Mouse (Mus musculus) intestine, embryonic 15.5 days (tissue): Measurements from ENCODE around the gene Slc43a3. TPM values are rescaled to one million over a fixed set of nuclear protein-coding genes. Genes with fewer than 3 reads are reported as not detected.

Source experiments
- ATAC-seq: fragments of 200-750 bp; cut with Nextera tagmentation; 2 replicates; pipeline ENCODE4 v1.8.0; 2017; ENCODE audit warnings: moderate TSS enrichment, moderate library complexity
- H3K27ac ChIP-seq: fragments of 300-500 bp; sonication (generic); 2 replicates; pipeline ENCODE4 v1.5.1; 2015; ENCODE audit warnings: mild to moderate bottlenecking, inconsistent platforms
- H3K27me3 ChIP-seq: fragments of 300-500 bp; sonication (generic); replicated peaks from 2 replicates; pipeline ENCODE4 v1.6.1; 2015; ENCODE audit warnings: inconsistent platforms
- H3K36me3 ChIP-seq: fragments of 300-500 bp; sonication (generic); 2 replicates; pipeline ENCODE4 v1.6.1; 2015; ENCODE audit warnings: inconsistent platforms
- H3K4me1 ChIP-seq: fragments of 300-500 bp; sonication (generic); replicated peaks from 2 replicates; pipeline ENCODE4 v1.6.1; 2015; ENCODE audit warnings: inconsistent platforms
- H3K4me2 ChIP-seq: fragments of 300-500 bp; sonication (generic); replicated peaks from 2 replicates; pipeline ENCODE4 v1.6.1; 2015; ENCODE audit warnings: mild to moderate bottlenecking, inconsistent platforms
- H3K4me3 ChIP-seq: fragments of 300-500 bp; sonication (generic); replicated peaks from 2 replicates; pipeline ENCODE4 v1.5.1; 2015; ENCODE audit warnings: inconsistent platforms
- H3K9ac ChIP-seq: fragments of 300-500 bp; sonication (generic); 2 replicates; pipeline ENCODE4 v1.6.1; 2015; ENCODE audit warnings: inconsistent platforms
- H3K9me3 ChIP-seq: fragments of 300-500 bp; sonication (generic); 2 replicates; pipeline ENCODE4 v1.6.1; 2016; ENCODE audit warnings: inconsistent platforms
- WGBS: fragments of 180-500 bp; shearing (Covaris S2); methylation state at CpG from one replicate; pipeline ENCODE4 v1.1.7; 2015; 5-methylcytosine and 5-hydroxymethylcytosine counted together
- polyA plus RNA-seq: library from polyadenylated mRNA; unstranded; fragments of >200 nt; fragmentation: Nextera tagmentation; extraction: Ambion mirVana; gene quantifications from 2 replicates; pipeline ENCODE4 v1.2.1, GENCODE M21; 2015

Gene Slc43a3
- polyA plus RNA-seq, 1 experiment from 2014 or later = 48.2 TPM

GRCm38 (mm10) chr2:84939306-84939705 is 2.9 kb downstream of the Slc43a3 start:
- 88% methylated on average over 3 of the region's 3 CpGs for WGBS
- no peak overlapping the region for H3K9ac ChIP-seq
- peaks cover 19% of the 10 kb centered on the region for H3K4me1 ChIP-seq
- H3K36me3 ChIP-seq = 0 out of 2 replicates have a peak, but pooled peaks cover 2% of the 10 kb centered on the region
- no peak for ATAC-seq
- no peak overlapping the region for H3K27ac ChIP-seq
- no peak overlapping the region for H3K4me3 ChIP-seq
- no peak overlapping the region for H3K4me2 ChIP-seq
- H3K27me3 ChIP-seq = no peaks in the 10 kb centered on the region
- H3K9me3 ChIP-seq = no peaks in the 10 kb centered on the region

GRCm38 (mm10) chr2:84939711-84940110 is 3.3 kb downstream of the Slc43a3 start:
- Histone ChIP-seq H3K36me3 (0 out of 2 replicates have a peak, but pooled peaks cover 2% of the 10 kb centered on the region), H3K4me3 (no peak overlapping the region), H3K9ac (no peak overlapping the region), H3K4me1 (peaks cover 19% of the 10 kb centered on the region), H3K4me2 (no peak overlapping the region), H3K27me3 (no peaks in the 10 kb centered on the region), H3K27ac (no peak overlapping the region), H3K9me3 (no peaks in the 10 kb centered on the region)
- ATAC-seq = no peak
- WGBS = 94% methylated on average over 6 of the region's 6 CpGs

DNA sequence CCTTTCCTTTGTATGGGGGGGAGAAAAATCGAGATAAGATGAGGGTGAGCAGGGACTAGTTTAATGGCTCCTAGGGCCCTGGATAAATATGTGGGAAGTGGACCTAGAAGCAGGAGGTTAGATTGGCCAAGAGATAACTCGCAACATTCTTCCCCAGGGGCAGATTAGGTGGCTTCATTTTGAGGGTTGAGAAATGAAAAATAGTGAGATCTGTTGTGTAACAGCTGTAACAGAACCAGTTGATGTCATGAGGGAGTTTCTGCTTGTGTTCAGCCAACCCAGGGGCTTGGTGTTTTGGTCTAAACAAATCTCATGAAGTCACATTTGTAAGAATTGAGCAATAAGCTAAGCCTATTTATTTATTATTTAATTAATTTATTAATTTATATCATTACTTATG is 5.0 kb downstream of the Slc43a3 start:
- 86% methylated on average over 2 of the region's 2 CpGs for WGBS
- no peaks in the 10 kb centered on the region for H3K9me3 ChIP-seq
- no peak for ATAC-seq
- 0 out of 2 replicates have a peak, but pooled peaks cover 2% of the 10 kb centered on the region for H3K36me3 ChIP-seq
- no peak overlapping the region for H3K27ac ChIP-seq
- no peak overlapping the region for H3K4me3 ChIP-seq
- H3K4me2 ChIP-seq = no peak overlapping the region
- H3K27me3 ChIP-seq = no peaks in the 10 kb centered on the region
- peaks cover 19% of the 10 kb centered on the region for H3K4me1 ChIP-seq
- H3K9ac ChIP-seq = no peak overlapping the region

GRCm38 (mm10) chr2:84941795-84942194 is 5.4 kb downstream of the Slc43a3 start:
- Histone ChIP-seq H3K36me3 (0 out of 2 replicates have a peak, but pooled peaks cover 2% of the 10 kb centered on the region), H3K27ac (no peak overlapping the region), H3K27me3 (no peaks in the 10 kb centered on the region), H3K4me3 (no peak overlapping the region), H3K4me2 (no peak overlapping the region), H3K4me1 (peaks cover 19% of the 10 kb centered on the region), H3K9me3 (no peaks in the 10 kb centered on the region), H3K9ac (no peak overlapping the region)
- ATAC-seq = no peak
- 92% methylated on average over 4 of the region's 4 CpGs for WGBS

GRCm38 (mm10) chr2:84947154-84947771 is 10.9 kb downstream of the Slc43a3 start:
- 89% methylated on average over 3 of the region's 3 CpGs for WGBS
- Histone ChIP-seq H3K36me3 (peaks cover 12% of the 10 kb centered on the region; the same call in 1 of the 2 replicates), H3K4me3 (no peak overlapping the region), H3K9me3 (no peaks in the 10 kb centered on the region), H3K27me3 (no peaks in the 10 kb centered on the region), H3K27ac (no peak overlapping the region), H3K4me2 (no peak overlapping the region), H3K9ac (no peak overlapping the region), H3K4me1 (no peaks in the 10 kb centered on the region)
- ATAC-seq = no peak

GRCm38 (mm10) chr2:84948252-84948651 is 11.9 kb downstream of the Slc43a3 start:
- H3K4me1 ChIP-seq = no peaks in the 10 kb centered on the region
- H3K27me3 ChIP-seq = no peaks in the 10 kb centered on the region
- no peaks in the 10 kb centered on the region for H3K9me3 ChIP-seq
- no peak overlapping the region for H3K9ac ChIP-seq
- WGBS = 96% methylated on average over 7 of the region's 7 CpGs
- H3K36me3 ChIP-seq = peaks cover 12% of the 10 kb centered on the region; the same call in 1 of the 2 replicates
- H3K4me2 ChIP-seq = no peak overlapping the region
- no peak for ATAC-seq
- no peak overlapping the region for H3K4me3 ChIP-seq
- H3K27ac ChIP-seq = no peak overlapping the region

DNA sequence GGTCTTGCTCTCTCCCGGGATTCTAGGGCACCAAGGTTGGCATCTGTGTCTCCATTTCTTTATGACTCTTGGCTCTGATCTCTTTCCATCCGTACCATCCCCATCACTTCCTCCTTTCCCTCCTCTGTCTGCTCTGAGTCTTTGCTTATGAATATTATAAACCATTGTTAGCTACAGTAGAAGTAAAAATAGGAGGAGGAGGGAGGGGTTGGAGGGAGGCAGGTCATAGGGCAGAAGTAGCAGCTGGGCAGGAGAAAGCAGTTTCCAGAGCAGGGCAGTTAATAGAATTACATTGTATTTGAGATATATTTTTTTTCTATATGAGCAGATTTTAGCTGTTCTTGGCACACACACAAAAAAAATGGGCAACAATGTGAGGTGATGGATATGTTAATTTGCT is 12.3 kb downstream of the Slc43a3 start:
- peaks cover 12% of the 10 kb centered on the region; the same call in 1 of the 2 replicates for H3K36me3 ChIP-seq

GRCm38 (mm10) chr2:84951027-84951426 is 14.6 kb downstream of the Slc43a3 start:
- H3K9ac ChIP-seq = no peak overlapping the region
- H3K4me2 ChIP-seq = no peak overlapping the region
- H3K36me3 ChIP-seq = peaks cover 17% of the 10 kb centered on the region; the same call in 1 of the 2 replicates
- no peak overlapping the region for H3K27ac ChIP-seq
- WGBS = 94% methylated on average over 8 of the region's 8 CpGs
- H3K27me3 ChIP-seq = no peaks in the 10 kb centered on the region
- no peaks in the 10 kb centered on the region for H3K4me1 ChIP-seq
- no peaks in the 10 kb centered on the region for H3K9me3 ChIP-seq
- no peak for ATAC-seq
- H3K4me3 ChIP-seq = no peak overlapping the region

More for the DNA sequence above, 12.3 kb downstream of the Slc43a3 start:
- Histone ChIP-seq H3K27me3 (no peaks in the 10 kb centered on the region), H3K4me3 (no peak overlapping the region), H3K4me1 (no peaks in the 10 kb centered on the region), H3K9me3 (no peaks in the 10 kb centered on the region), H3K27ac (no peak overlapping the region), H3K9ac (no peak overlapping the region), H3K4me2 (no peak overlapping the region)
- 84% methylated on average over 2 of the region's 2 CpGs for WGBS
- ATAC-seq = no peak

DNA sequence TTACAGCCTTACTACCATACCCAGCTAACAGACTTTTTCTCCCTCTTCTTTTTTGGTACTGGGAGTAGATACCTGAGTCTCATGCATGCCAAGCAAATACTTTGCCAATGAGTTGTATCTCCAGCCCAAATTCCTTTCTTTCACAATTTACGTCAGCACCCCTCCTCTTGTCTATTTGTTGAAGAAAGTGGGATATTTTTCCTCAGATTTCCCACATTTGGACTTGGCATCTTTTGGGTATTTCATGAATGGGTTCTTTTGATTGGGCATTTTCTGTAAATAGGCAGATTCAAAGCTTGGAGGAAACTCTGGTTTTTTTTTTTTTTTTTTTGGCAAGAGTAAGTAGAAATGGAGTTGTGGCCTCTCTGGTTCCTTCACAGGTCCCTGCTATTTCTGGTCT is 15.9 kb downstream of the Slc43a3 start:
- Histone ChIP-seq H3K9ac (no peak overlapping the region), H3K27ac (no peak overlapping the region), H3K4me1 (no peaks in the 10 kb centered on the region), H3K27me3 (no peaks in the 10 kb centered on the region), H3K9me3 (no peaks in the 10 kb centered on the region), H3K36me3 (peaks cover 21% of the 10 kb centered on the region; the same call in 1 of the 2 replicates), H3K4me3 (no peak overlapping the region), H3K4me2 (no peak overlapping the region)
- no peak for ATAC-seq
- WGBS = 87% methylated on average over 1 of the region's 1 CpGs

- no peaks in the 10 kb centered on the region for H3K27me3 ChIP-seq
- H3K9ac ChIP-seq = no peak overlapping the region
- H3K4me3 ChIP-seq = no peak overlapping the region
- H3K27ac ChIP-seq = no peak overlapping the region
- WGBS = 66% methylated on average over 4 of the region's 4 CpGs
- H3K9me3 ChIP-seq = no peaks in the 10 kb centered on the region
- H3K4me2 ChIP-seq = no peak overlapping the region
- H3K36me3 ChIP-seq = peaks cover 23% of the 10 kb centered on the region; the same call in 1 of the 2 replicates
- no peak for ATAC-seq
- H3K4me1 ChIP-seq = no peaks in the 10 kb centered on the region
These were observed 16.3 kb downstream of the Slc43a3 start for GRCm38 (mm10) chr2:84952693-84953092.

DNA sequence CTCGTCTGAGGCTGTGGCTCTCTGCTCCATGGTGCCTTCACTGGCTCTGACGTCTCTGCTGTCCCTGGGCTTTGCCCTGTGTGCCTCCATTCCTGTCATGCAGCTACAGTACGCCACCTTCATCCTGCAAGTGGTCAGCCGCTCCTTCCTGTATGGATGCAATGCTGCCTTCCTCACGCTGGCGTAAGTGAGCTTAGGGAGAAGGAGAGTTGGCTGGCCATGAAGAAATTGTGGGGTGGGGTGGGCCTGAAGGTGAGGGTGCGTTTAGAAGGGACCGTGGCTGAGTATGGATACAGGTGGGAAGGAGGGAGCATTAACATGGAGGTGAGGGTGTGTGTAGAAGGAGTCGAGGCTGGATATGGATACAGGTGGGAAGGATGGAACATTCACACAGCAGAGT is 19.1 kb downstream of the Slc43a3 start:
- 90% methylated on average over 9 of the region's 9 CpGs for WGBS
- no peak for ATAC-seq
- H3K9ac ChIP-seq = no peak overlapping the region
- H3K4me3 ChIP-seq = no peak overlapping the region
- no peaks in the 10 kb centered on the region for H3K27me3 ChIP-seq
- H3K9me3 ChIP-seq = no peaks in the 10 kb centered on the region
- H3K4me1 ChIP-seq = no peaks in the 10 kb centered on the region
- no peak overlapping the region for H3K27ac ChIP-seq
- H3K4me2 ChIP-seq = no peak overlapping the region
- H3K36me3 ChIP-seq = peaks cover 17% of the 10 kb centered on the region

DNA sequence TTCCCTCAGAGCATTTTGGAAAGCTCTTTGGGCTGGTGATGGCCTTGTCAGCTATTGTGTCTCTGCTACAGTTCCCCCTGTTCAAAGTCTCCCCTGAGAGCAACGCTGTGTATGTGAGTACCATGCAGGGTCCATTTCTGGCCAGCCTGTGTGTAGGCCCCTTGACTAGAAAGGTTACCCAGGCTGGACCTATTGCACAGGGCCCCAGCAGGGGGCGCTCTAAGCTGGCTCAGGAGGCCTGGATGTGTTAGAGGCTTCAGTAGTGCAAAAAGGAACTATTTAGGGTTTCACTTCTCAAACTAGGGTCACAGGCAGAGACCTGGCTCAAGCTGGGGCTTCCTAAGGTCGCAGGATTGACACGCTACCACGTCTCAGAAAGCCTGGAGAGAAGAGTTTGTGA is 19.9 kb downstream of the Slc43a3 start:
- Histone ChIP-seq H3K4me1 (no peaks in the 10 kb centered on the region), H3K9me3 (no peaks in the 10 kb centered on the region), H3K4me3 (no peak overlapping the region), H3K36me3 (peaks cover 12% of the 10 kb centered on the region), H3K4me2 (no peak overlapping the region), H3K27me3 (no peaks in the 10 kb centered on the region), H3K9ac (no peak overlapping the region), H3K27ac (no peak overlapping the region)
- WGBS = 61% methylated on average over 5 of the region's 5 CpGs
- peak; percentile 78; the same call in 1 of the 2 replicates for ATAC-seq

DNA sequence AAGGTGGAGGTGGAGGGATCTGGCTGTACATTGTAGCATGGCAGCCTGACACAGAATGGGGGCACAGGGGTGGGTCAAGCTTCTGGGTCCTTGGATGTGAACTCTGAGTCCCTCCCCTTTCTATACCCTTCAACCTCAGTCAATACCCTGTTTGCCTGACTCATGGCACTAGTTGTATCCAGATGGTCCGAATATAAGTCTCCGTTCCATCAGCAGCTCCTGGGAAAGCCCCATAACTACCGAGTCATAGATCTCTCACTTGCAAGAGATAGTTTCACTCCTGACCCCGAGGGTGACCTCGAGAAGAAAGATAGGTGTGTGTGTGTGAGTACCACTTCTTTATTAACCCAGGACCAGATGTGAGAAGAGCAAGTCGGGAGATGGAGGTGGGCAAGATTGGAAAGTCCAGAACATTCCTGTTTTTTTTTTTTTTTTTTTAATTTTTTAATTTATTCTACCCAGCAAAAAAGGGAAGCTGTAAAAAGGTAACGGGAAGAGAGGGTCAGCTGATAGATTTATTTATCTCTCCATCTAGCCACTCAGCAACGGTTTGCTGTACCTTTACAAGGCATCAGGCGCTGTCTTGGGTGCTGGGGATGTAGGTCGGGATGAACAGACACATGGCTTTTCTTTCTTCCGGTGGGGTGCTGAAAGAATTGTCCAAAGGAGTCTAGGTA is 22.3 kb downstream of the Slc43a3 start:
- no peak for ATAC-seq
- 91% methylated on average over 11 of the region's 11 CpGs for WGBS
- H3K27ac ChIP-seq = no peak overlapping the region

More for the DNA sequence above, 22.3 kb downstream of the Slc43a3 start:
- no peaks in the 10 kb centered on the region for H3K9me3 ChIP-seq
- peaks cover 12% of the 10 kb centered on the region for H3K36me3 ChIP-seq
- no peak overlapping the region for H3K4me3 ChIP-seq
- H3K9ac ChIP-seq = no peak overlapping the region
- no peak overlapping the region for H3K4me2 ChIP-seq
- no peaks in the 10 kb centered on the region for H3K27me3 ChIP-seq
- H3K4me1 ChIP-seq = no peaks in the 10 kb centered on the region
